Mouse (Mus musculus): ENCODE results near the gene Cers2.

GRCm38 (mm10) chr3:95295321-95296102 is 19.1 kb upstream of the Cers2 start:
- TF ChIP-seq CTCF (IDR thresholded peaks at IDR 0.05; ENCODE audit: low read depth, low read length) (peak; percentile 71), POLR2A (IDR thresholded peaks at IDR 0.05; ENCODE audit: extremely low read depth, insufficient read depth, low read length) (no peak)

Measured in liver, adult 2 months (tissue).